Mouse (Mus musculus) embryonic facial prominence, embryonic 10.5 days (tissue): ENCODE data around the gene Prlr. TPM values are rescaled to one million over a fixed set of nuclear protein-coding genes. Genes with fewer than 3 reads are reported as not detected.

Experiments
- DNase-seq: peaks from one replicate; pipeline ENCODE4 v3.0.0-alpha.2; 2017; ENCODE audit warnings: low spot score
- H3K27ac ChIP-seq: fragments of 300-500 bp; sonication (generic); replicated peaks from 2 replicates; pipeline ENCODE4 v1.5.1; 2016; ENCODE audit warnings: mild to moderate bottlenecking
- H3K27me3 ChIP-seq: fragments of 300-500 bp; sonication (generic); replicated peaks from 2 replicates; pipeline ENCODE4 v1.6.1; 2016; ENCODE audit warnings: low read depth, mild to moderate bottlenecking; ENCODE audit not compliant: poor library complexity, severe bottlenecking
- H3K36me3 ChIP-seq: fragments of 300-500 bp; sonication (generic); replicated peaks from 2 replicates; pipeline ENCODE4 v1.6.1; 2016; ENCODE audit warnings: mild to moderate bottlenecking, moderate library complexity
- H3K4me1 ChIP-seq: fragments of 300-500 bp; sonication (generic); 2 replicates; pipeline ENCODE4 v1.6.1; 2016
- H3K4me3 ChIP-seq: fragments of 300-500 bp; sonication (generic); 2 replicates; pipeline ENCODE4 v1.5.1; 2016; ENCODE audit warnings: mild to moderate bottlenecking, moderate library complexity
- H3K9me3 ChIP-seq: fragments of 300-500 bp; sonication (generic); 2 replicates; pipeline ENCODE4 v1.6.1; 2016; ENCODE audit warnings: mild to moderate bottlenecking
- WGBS: fragments of 180-500 bp; shearing (Covaris S2); methylation state at CpG from one replicate; pipeline ENCODE4 v1.1.7; 2016; 5-methylcytosine and 5-hydroxymethylcytosine counted together
- polyA plus RNA-seq: library from polyadenylated mRNA; unstranded; fragments of >200 nt; fragmentation: Nextera tagmentation; extraction: Ambion mirVana; gene quantifications from 2 replicates; pipeline ENCODE4 v1.2.1, GENCODE M21; 2016

Gene Prlr
- polyA plus RNA-seq, 1 experiment from 2014 or later: 0.50 TPM

GRCm38 (mm10) chr15:10296570-10296969, 119.5 kb downstream of the Prlr start:
- Histone ChIP-seq H3K9me3 (no peaks in the 10 kb centered on the region), H3K27ac (no peak overlapping the region), H3K4me3 (no peak overlapping the region), H3K4me1 (no peaks in the 10 kb centered on the region), H3K27me3 (no peaks in the 10 kb centered on the region), H3K36me3 (no peaks in the 10 kb centered on the region)
- WGBS: 85% methylated on average over 1 of the region's 1 CpGs
- DNase-seq: no peak

GRCm38 (mm10) chr15:10298058-10298457, 121.0 kb downstream of the Prlr start:
- H3K9me3 ChIP-seq: no peaks in the 10 kb centered on the region
- no peaks in the 10 kb centered on the region for H3K4me1 ChIP-seq
- 93% methylated on average over 1 of the region's 1 CpGs for WGBS

GRCm38 (mm10) chr15:10299467-10299866, 122.4 kb downstream of the Prlr start:
- WGBS: 72% methylated on average over 3 of the region's 3 CpGs

More at GRCm38 (mm10) chr15:10298058-10298457, 121.0 kb downstream of the Prlr start:
- Histone ChIP-seq H3K36me3 (no peaks in the 10 kb centered on the region), H3K27ac (no peak overlapping the region), H3K4me3 (no peak overlapping the region), H3K27me3 (no peaks in the 10 kb centered on the region)
- DNase-seq: no peak

GRCm38 (mm10) chr15:10306461-10306860, 129.4 kb downstream of the Prlr start:
- no peak overlapping the region for H3K27ac ChIP-seq
- H3K4me3 ChIP-seq: no peak overlapping the region
- H3K9me3 ChIP-seq: no peaks in the 10 kb centered on the region
- no peaks in the 10 kb centered on the region for H3K36me3 ChIP-seq
- no peaks in the 10 kb centered on the region for H3K4me1 ChIP-seq
- DNase-seq: no peak
- no peaks in the 10 kb centered on the region for H3K27me3 ChIP-seq
- 95% methylated on average over 1 of the region's 1 CpGs for WGBS

More at GRCm38 (mm10) chr15:10299467-10299866, 122.4 kb downstream of the Prlr start:
- no peaks in the 10 kb centered on the region for H3K36me3 ChIP-seq
- no peak for DNase-seq
- no peaks in the 10 kb centered on the region for H3K27me3 ChIP-seq
- H3K9me3 ChIP-seq: no peaks in the 10 kb centered on the region
- no peak overlapping the region for H3K4me3 ChIP-seq
- no peak overlapping the region for H3K27ac ChIP-seq
- no peaks in the 10 kb centered on the region for H3K4me1 ChIP-seq

- H3K27ac ChIP-seq: no peak overlapping the region
- WGBS: 86% methylated on average over 5 of the region's 5 CpGs
- H3K36me3 ChIP-seq: no peaks in the 10 kb centered on the region
These were observed 134.8 kb downstream of the Prlr start for GRCm38 (mm10) chr15:10311826-10312225.

GRCm38 (mm10) chr15:10313522-10314455, 136.8 kb downstream of the Prlr start:
- no peaks in the 10 kb centered on the region for H3K9me3 ChIP-seq
- DNase-seq: peak; percentile 25
- H3K27me3 ChIP-seq: no peaks in the 10 kb centered on the region
- no peak overlapping the region for H3K4me3 ChIP-seq
- H3K27ac ChIP-seq: no peak overlapping the region
- no peaks in the 10 kb centered on the region for H3K36me3 ChIP-seq
- 50% methylated on average over 7 of the region's 7 CpGs for WGBS
- no peaks in the 10 kb centered on the region for H3K4me1 ChIP-seq

More at GRCm38 (mm10) chr15:10311826-10312225, 134.8 kb downstream of the Prlr start:
- DNase-seq: no peak
- Histone ChIP-seq H3K4me1 (no peaks in the 10 kb centered on the region), H3K9me3 (no peaks in the 10 kb centered on the region), H3K4me3 (no peak overlapping the region), H3K27me3 (no peaks in the 10 kb centered on the region)

- Histone ChIP-seq H3K4me3 (no peak within 1 kb of the TSS), H3K36me3 (no peaks in the 10 kb centered on the region)
- DNase-seq: no peak
These were observed 148.0 kb downstream of the Prlr start, which contains the start of gene Gm21973 for GRCm38 (mm10) chr15:10325080-10325479. TSS of gene Gm21973 (plus strand) at chr15:10325380.

GRCm38 (mm10) chr15:10330626-10331025, 153.6 kb downstream of the Prlr start:
- Histone ChIP-seq H3K27me3 (no peaks in the 10 kb centered on the region), H3K27ac (no peak overlapping the region), H3K4me3 (no peak overlapping the region), H3K4me1 (no peaks in the 10 kb centered on the region), H3K36me3 (no peaks in the 10 kb centered on the region), H3K9me3 (no peaks in the 10 kb centered on the region)
- DNase-seq: no peak
- 87% methylated on average over 3 of the region's 3 CpGs for WGBS

More at GRCm38 (mm10) chr15:10325080-10325479, 148.0 kb downstream of the Prlr start, which contains the start of gene Gm21973:
- H3K27ac ChIP-seq: no peak within 1 kb of the TSS
- 92% methylated on average over 2 of the region's 2 CpGs for WGBS
- H3K4me1 ChIP-seq: no peaks in the 10 kb centered on the region
- no peaks in the 10 kb centered on the region for H3K9me3 ChIP-seq
- no peaks in the 10 kb centered on the region for H3K27me3 ChIP-seq

GRCm38 (mm10) chr15:10332566-10332965, 155.5 kb downstream of the Prlr start:
- no peak overlapping the region for H3K4me3 ChIP-seq
- H3K27me3 ChIP-seq: no peaks in the 10 kb centered on the region
- no peaks in the 10 kb centered on the region for H3K9me3 ChIP-seq
- no peak overlapping the region for H3K27ac ChIP-seq
- 88% methylated on average over 1 of the region's 1 CpGs for WGBS
- no peak for DNase-seq
- no peaks in the 10 kb centered on the region for H3K36me3 ChIP-seq
- no peaks in the 10 kb centered on the region for H3K4me1 ChIP-seq

- Histone ChIP-seq H3K36me3 (no peaks in the 10 kb centered on the region), H3K4me1 (no peaks in the 10 kb centered on the region), H3K9me3 (no peaks in the 10 kb centered on the region), H3K27ac (no peak overlapping the region), H3K27me3 (no peaks in the 10 kb centered on the region), H3K4me3 (no peak overlapping the region)
- WGBS: 84% methylated on average over 3 of the region's 3 CpGs
- no peak for DNase-seq
These were observed 161.6 kb downstream of the Prlr start for GRCm38 (mm10) chr15:10338606-10339005.

GRCm38 (mm10) chr15:10347044-10347443, 170.0 kb downstream of the Prlr start:
- H3K4me3 ChIP-seq: no peak overlapping the region
- no peak overlapping the region for H3K27ac ChIP-seq
- DNase-seq: no peak
- no peaks in the 10 kb centered on the region for H3K4me1 ChIP-seq
- H3K27me3 ChIP-seq: no peaks in the 10 kb centered on the region
- no peaks in the 10 kb centered on the region for H3K36me3 ChIP-seq
- WGBS: 90% methylated on average over 6 of the region's 6 CpGs
- H3K9me3 ChIP-seq: no peaks in the 10 kb centered on the region

GRCm38 (mm10) chr15:10358039-10358948, 181.3 kb downstream of the Prlr start, which contains the start of gene Agxt2:
TSS of gene Agxt2 (plus strand) at chr15:10358532.
- Histone ChIP-seq H3K4me3 (no peak within 1 kb of the TSS), H3K27ac (no peak within 1 kb of the TSS), H3K9me3 (no peaks in the 10 kb centered on the region), H3K36me3 (no peaks in the 10 kb centered on the region), H3K27me3 (no peaks in the 10 kb centered on the region), H3K4me1 (no peaks in the 10 kb centered on the region)
- 79% methylated on average over 9 of the region's 9 CpGs for WGBS
- DNase-seq: no peak
